Mouse (Mus musculus) brain, embryonic 14.5 days (tissue): ENCODE data around the gene Sdhb.

ENCODE experiments used
- CTCF ChIP-seq: fragments of 200-500 bp; IDR thresholded peaks from 2 replicates; pipeline ENCODE4 v1.5.1; 2012; ENCODE audit warnings: inconsistent platforms, mild to moderate bottlenecking, moderate library complexity, borderline replicate concordance; ENCODE audit not compliant: insufficient read depth, insufficient read length; ENCODE audit errors: extremely low read depth
- POLR2A ChIP-seq: fragments of 200-500 bp; IDR thresholded peaks from 2 replicates; pipeline ENCODE4 v1.6.1; 2012; ENCODE audit warnings: mild to moderate bottlenecking, inconsistent platforms, borderline replicate concordance; ENCODE audit not compliant: poor library complexity, insufficient read depth, insufficient read length, severe bottlenecking; ENCODE audit errors: extremely low read depth

DNA sequence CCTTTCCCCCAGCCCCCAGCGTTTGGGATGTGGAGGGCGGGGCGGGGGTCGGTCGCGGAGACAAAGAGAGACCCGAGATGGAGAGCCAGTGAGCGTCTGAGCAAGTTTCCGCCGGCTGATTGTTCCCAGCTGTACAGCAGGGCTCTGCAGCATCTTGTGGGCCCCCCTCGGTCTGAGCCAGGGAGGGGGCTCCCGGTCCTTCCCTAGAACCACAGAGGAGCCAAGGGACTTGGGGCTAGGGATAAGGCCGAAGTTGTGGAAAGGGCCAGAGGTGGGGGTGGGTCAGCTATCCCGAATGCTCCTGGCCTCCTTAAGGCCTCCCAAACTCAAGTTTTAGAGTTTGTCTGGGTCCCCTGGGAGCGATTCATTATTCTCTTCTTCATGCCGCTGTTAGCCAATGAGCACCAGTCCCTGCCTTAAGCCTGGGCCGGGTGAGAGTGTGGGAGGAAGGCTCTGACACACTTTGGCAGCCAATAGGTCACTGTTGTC, 50.0 kb downstream of the Sdhb start:
- no peak for TF ChIP-seq CTCF
- no peak for TF ChIP-seq POLR2A
